Mouse (Mus musculus) layer of hippocampus, postnatal 14 days (tissue): ENCODE results near the gene Exoc3l4. TPM values are rescaled to one million over a fixed set of nuclear protein-coding genes. Genes with fewer than 3 reads are reported as not detected.
A peak's percentile ranks its signal among the peaks of the same experiment; 100 is the strongest.

Source experiments
- DNase-seq, 2 experiments: peaks; one replicate each; pipeline ENCODE4 v3.0.0; 2021 to 2022; ENCODE audit warnings: low spot score in 2 of 2, mixed read lengths in 1 of 2
- total RNA-seq, 2 experiments: library from RNA; stranded (reverse); gene quantifications; 2 replicates each; pipeline ENCODE4 v1.2.3; 2021

Exoc3l4 gene
- total RNA-seq, 2 experiments from 2014 or later: 1.2 to 2.3 TPM

- no peak for DNase-seq
These were observed 32.3 kb downstream of the Exoc3l4 start for GRCm38 (mm10) chr12:111448931-111449705.

- DNase-seq: no peak
These were observed 33.5 kb downstream of the Exoc3l4 start for GRCm38 (mm10) chr12:111450359-111450758.

DNA sequence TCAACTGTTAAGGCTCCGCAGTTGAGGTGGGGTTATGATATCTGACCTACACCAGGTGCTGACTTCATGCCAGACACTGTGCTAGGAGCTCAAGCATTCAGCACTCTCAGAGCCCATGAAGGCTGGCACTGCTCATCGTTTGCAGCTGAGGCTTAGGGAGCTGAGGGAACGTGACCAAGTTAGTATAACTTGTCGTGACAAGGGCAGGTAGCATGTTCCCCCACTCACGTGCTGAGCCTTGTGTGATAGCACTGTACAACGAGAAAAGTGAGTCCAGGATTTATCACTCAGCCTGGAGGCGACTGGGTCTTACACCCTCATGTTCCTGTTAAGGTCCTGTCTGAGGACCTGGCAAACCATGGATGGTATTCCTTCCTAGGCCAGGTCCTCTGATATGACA is 34.7 kb downstream of the Exoc3l4 start:
- DNase-seq: no peak

DNA sequence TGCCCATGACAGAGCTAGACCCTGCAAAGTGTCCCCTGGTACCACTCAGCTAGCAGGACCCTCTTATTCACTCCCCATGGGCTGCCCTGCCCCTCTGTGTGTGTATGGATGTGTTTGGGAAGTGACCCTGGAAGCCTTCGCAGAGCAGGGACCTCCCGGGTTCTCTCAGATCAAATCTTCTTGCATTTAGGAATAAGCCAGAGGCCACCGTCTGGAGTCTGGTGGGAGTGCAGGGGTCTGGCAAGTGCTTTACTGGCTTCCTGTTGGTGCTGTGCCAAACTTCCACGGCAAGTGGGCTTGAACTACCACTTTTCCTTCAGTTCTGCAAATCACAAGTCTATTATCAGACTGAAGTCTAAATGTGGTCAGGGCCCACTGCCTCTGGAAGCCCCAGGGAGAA is 37.2 kb downstream of the Exoc3l4 start:
- no peak for DNase-seq

DNA sequence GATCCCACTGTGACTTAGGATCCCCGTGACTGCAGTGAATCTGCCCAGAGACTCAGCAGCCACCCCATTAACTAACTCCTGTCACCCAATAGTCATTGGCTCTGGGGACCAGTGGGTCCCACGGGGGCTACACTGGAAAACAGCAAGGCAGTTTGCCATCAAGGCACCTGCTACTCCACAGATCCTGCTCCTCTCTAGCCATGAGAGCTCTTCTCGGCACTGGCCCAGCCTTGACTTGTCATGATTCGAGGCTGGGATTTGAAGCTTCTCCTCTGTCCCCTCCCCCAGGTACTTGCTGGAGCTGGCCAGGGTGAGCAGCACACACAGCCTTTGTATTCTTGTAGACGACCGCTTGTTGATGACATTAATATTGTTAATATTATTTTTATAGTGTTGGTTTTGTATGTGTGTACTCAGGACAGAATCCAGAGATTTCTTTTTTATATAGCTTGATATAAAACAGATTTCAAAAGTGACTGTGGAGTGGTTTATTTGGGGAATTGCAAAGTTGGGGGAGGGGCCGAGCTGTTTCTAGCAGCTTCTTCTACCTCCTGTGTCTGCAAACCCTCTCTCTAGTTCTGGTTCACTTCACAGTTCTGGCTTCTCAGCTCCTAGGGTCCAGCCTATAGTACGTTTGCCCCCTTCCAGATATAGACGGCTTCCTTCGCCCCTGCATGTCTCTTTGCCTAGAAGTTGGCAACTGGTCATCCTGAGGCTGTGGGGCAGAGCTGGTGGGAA is 37.9 kb downstream of the Exoc3l4 start:
- DNase-seq: no peak

DNA sequence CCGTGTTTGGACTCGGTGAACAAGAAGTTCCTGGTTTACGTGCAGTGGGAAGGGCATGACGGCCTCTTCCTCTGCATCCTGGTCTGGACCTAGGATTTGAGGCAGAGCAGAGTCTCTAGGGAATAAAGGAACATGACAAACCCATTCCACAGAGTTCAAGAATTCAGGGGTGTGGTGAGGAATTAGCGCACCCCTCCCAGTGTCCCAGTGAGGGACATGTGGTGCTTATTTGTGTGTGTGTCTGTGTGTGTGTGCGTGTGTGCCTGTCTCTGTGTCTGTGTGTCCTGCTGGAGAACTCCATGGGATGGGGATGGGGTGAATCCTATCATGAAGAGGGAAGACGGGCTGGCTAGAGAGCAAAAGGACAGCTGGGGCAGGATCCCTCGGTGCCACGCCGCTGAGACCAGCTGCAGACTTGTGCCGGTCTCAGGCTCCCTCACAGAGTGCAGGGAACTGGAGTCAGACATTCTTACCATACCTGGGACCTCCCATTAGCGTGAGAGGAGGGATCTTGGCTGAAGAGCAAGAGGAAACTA is 38.6 kb downstream of the Exoc3l4 start:
- no peak for DNase-seq

- DNase-seq: no peak
These were observed 39.0 kb downstream of the Exoc3l4 start for GRCm38 (mm10) chr12:111455860-111456259.

- DNase-seq: no peak
These were observed 40.9 kb downstream of the Exoc3l4 start for GRCm38 (mm10) chr12:111457742-111458141.

DNA sequence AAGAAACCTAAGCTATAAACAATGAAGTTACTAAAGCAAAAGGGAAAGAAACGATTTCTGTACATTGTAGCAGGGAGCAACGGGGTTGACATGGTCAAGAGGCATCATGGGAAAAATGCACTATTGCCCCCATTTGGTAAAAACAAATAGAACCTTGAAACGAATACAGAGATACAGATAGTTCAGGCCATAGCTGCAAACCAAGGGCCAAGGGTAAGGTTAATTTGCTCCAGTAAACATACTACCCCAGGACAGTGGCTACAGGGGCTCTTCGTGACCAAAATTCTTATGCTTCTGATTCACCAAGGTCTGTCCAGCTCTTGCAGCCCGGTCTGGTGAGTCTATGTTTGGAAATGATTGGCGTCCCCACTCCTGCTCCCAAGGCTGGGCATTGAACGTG is 46.8 kb downstream of the Exoc3l4 start:
- no peak for DNase-seq

DNA sequence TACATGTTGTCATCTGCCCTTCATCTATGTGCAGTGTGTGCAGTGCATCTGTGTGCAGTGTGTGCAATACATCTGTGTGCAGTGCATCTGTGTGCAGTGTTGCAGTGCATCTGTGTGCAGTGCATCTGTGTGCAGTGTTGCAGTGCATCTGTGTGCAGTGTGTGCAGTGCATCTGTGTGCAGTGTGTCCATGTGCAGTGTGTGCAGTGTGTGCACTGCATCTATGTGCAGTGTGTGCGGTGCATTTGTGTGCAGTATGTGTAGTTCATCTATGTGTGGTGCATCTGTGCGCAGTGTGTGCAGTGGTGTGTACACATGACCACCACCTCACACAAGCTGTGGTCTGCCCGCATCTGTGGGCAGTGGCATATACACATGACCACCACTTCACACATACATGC is 49.6 kb downstream of the Exoc3l4 start:
- no peak for DNase-seq

DNA sequence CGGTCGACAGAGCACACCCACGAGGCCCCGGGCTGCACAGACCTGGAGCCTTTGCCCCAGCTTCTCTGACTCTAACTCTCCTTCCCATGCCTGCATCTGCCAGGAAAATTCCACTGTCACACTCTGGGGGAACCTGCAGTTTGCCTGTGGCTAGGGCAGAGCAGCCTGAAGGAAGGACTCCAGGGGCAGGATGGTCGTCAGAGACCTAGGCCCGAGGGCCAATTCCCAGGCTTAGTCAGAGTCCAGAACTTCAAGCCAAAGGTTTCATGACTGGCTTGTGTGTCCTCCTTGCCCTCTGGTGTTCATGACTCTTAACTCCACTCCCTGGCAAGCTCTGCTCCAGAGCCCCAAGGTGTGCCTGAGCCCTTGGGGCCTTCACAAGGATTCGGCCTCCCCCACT is 51.4 kb downstream of the Exoc3l4 start:
- no peak for DNase-seq

GRCm38 (mm10) chr12:111469507-111469906 is 52.7 kb downstream of the Exoc3l4 start:
- DNase-seq: peak; percentile 49 to 69

GRCm38 (mm10) chr12:111471119-111471518 is 54.3 kb downstream of the Exoc3l4 start:
- no peak for DNase-seq

DNA sequence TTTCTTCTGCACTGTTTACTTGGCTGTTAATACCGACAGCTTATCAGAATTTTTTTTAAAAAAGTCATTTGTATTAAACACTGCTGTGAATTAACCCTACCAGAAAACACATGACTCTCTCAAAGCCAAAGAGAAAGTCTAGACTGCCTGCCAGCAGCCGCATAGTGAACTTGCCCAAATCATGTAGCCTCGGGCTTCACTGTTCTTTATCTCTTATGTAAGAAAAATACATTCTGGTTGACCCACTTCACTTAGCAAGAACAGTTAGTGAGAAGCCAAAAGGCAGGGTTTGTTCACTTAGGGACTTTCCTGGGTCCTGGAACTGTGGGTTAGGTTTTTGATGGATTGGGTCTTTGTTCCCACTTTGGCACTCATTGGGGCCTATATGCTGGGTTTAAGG is 54.9 kb downstream of the Exoc3l4 start:
- DNase-seq: no peak

DNA sequence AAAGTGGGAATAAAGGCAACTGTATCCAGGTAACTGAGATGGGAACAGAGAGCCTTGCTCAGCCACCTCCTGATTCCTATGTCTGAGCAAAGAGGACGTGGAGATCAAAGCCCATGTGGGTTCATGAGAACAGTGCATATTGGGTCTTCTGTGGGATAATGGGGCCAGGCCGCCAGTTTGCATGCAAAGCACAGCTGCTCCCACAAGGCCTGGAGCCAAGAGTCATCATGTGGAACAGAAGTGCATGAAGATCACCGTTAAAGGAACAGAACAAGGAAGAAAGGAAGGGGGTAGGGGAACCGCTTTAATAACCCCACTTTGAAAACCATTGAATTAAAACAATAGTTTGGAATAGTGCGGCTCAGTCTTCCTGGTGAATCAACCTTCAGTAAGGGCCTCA is 56.1 kb downstream of the Exoc3l4 start:
- peak in 1 of 2 experiments; percentile 29 for DNase-seq

- no peak for DNase-seq
These were observed 57.6 kb downstream of the Exoc3l4 start for GRCm38 (mm10) chr12:111474384-111474783.

DNA sequence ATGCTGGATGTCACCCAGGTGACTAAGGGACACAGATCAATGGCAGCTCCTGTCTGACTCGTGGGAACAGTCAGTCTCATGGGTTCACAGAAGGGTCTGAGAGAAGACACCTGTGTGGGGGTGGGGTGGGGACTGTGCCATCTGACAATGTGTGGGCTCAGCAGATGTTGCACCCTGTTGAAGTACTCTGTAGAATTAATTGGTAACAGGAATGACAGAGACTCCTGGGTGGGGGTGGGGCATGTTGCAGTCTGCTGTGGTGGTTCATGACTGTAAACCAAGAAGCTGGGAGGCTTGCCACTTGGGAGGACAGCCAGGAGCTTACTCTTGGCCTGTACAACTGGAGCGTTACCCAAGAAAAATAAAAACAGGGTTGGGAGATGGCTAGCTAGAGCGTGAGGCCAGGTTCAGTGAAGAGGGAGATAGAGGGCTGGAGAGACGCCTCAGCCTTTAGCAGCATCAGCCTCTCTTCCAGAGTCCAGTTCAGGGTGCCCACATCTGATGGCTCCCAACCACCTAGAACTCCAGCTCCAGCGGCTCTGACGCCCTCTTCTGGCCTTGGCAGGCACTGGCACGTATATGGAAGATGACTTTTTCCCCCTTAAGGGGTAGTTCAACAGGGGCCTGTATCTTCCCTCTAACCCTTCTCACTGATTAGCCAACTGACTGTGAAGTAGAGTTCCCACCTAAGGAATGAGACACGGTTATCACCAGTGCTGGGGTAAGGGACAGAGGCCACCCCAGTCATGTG is 58.3 kb downstream of the Exoc3l4 start:
- peak; percentile 56 to 75 for DNase-seq

DNA sequence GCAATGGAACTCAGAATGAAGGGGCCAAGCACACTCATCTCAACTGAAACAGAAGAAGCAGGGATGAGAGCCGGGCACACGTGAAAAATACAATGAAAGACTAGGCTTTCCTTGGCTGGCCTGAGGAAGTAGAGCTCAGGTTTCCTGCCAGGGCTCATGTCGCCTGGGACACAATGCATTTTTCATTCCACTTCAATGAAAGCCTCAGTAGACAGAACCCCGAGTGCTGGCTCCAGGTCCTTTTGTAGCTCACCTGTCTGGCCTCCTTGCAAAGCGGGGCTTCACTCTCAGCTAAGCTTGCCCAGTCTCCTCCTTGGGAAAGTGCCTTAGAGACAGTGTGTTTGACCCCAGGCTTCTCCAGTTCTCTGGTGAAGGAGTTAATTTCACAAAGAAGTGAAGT is 62.1 kb downstream of the Exoc3l4 start:
- no peak for DNase-seq

GRCm38 (mm10) chr12:111479917-111480316 is 63.1 kb downstream of the Exoc3l4 start:
- DNase-seq: peak in 1 of 2 experiments; percentile 47
